Mouse (Mus musculus): ENCODE data around the gene Fkbp5.

- no peak for TF ChIP-seq EP300 (IDR thresholded peaks at IDR 0.05; ENCODE audit: low read depth)
- no peak for TF ChIP-seq CTCF (IDR thresholded peaks at IDR 0.05; ENCODE audit: low read depth)
Observed at GRCm38 (mm10) chr17:28428474-28429258, 88.7 kb downstream of the Fkbp5 start.
